Mouse (Mus musculus) liver, embryonic 14.5 days (tissue): ENCODE measurements around the gene Slc9a2. TPM values are rescaled to one million over a fixed set of nuclear protein-coding genes. Genes with fewer than 3 reads are reported as not detected.

ENCODE experiments used
- ATAC-seq: fragments of 200-750 bp; cut with Nextera tagmentation; 2 replicates; pipeline ENCODE4 v1.8.0; 2017; ENCODE audit warnings: moderate number of reproducible peaks, mild to moderate bottlenecking, moderate library complexity; ENCODE audit not compliant: insufficient read depth
- DNase-seq, 3 experiments: peaks; one replicate each; pipeline ENCODE4 v3.0.0-alpha.2; 2012 to 2013; ENCODE audit warnings: low read depth in 3 of 3, low spot score in 3 of 3
- H3K27ac ChIP-seq: fragments of 300-500 bp; sonication (generic); 2 replicates; pipeline ENCODE4 v1.5.1; 2014; ENCODE audit warnings: moderate library complexity, mild to moderate bottlenecking, control low read depth, inconsistent platforms
- H3K27me3 ChIP-seq: fragments of 300-500 bp; sonication (generic); 2 replicates; pipeline ENCODE4 v1.6.1; 2014; ENCODE audit warnings: mild to moderate bottlenecking, low read length, moderate library complexity; ENCODE audit not compliant: control insufficient read depth, insufficient read depth
- H3K36me3 ChIP-seq: fragments of 300-500 bp; sonication (generic); replicated peaks from 2 replicates; pipeline ENCODE4 v1.6.1; 2014; ENCODE audit warnings: low read depth; ENCODE audit not compliant: control insufficient read depth, insufficient read depth
- H3K4me1 ChIP-seq, 2 experiments: fragments of 200-500 bp in 1 of 2; fragments of 300-500 bp in 1 of 2; sonication (generic) in 1 of 2; replicated peaks; 2 replicates each; pipeline ENCODE4 v1.6.1; 2012 to 2014; ENCODE audit warnings: antibody characterized with exemption in 1 of 2, inconsistent platforms in 1 of 2, low read length in 1 of 2; ENCODE audit not compliant: control insufficient read depth in 2 of 2, insufficient read depth in 2 of 2
- H3K4me2 ChIP-seq: fragments of 300-500 bp; sonication (generic); 2 replicates; pipeline ENCODE4 v1.6.1; 2014; ENCODE audit warnings: low read depth, mild to moderate bottlenecking, control low read depth, moderate library complexity
- H3K4me3 ChIP-seq, 2 experiments: fragments of 200-500 bp in 1 of 2; fragments of 300-500 bp in 1 of 2; sonication (generic) in 1 of 2; 2 replicates each; pipeline ENCODE4 v1.5.1; 2012 to 2014; ENCODE audit warnings: low read depth in 2 of 2, low read length in 2 of 2, mild to moderate bottlenecking in 2 of 2, control low read depth in 1 of 2, inconsistent platforms in 1 of 2, moderate library complexity in 1 of 2; ENCODE audit not compliant: insufficient read depth in 1 of 2
- H3K9ac ChIP-seq: fragments of 300-500 bp; sonication (generic); replicated peaks from 2 replicates; pipeline ENCODE4 v1.6.1; 2014; ENCODE audit warnings: mild to moderate bottlenecking, control low read depth, moderate library complexity
- H3K9me3 ChIP-seq: fragments of 300-500 bp; sonication (generic); 2 replicates; pipeline ENCODE4 v1.6.1; 2016; ENCODE audit warnings: low read length, mixed read lengths; ENCODE audit not compliant: control insufficient read depth
- CTCF ChIP-seq: IDR thresholded peaks from 2 replicates; pipeline ENCODE4 v1.5.1; 2016; ENCODE audit warnings: antibody characterized with exemption, low read depth, control low read depth
- EP300 ChIP-seq: IDR thresholded peaks from 2 replicates; pipeline ENCODE4 v1.6.1; 2016; ENCODE audit warnings: antibody characterized with exemption, low read depth
- WGBS: fragments of 180-500 bp; shearing (Covaris S2); extraction: QIAGEN DNeasy Blood & Tissue Kit; methylation state at CpG from one replicate; pipeline ENCODE4 v1.1.7; 2014; ENCODE audit not compliant: insufficient replicate concordance; 5-methylcytosine and 5-hydroxymethylcytosine counted together
- polyA plus RNA-seq, 2 experiments: library from polyadenylated mRNA; depleted of rRNA in 1 of 2; stranded (reverse) in 1 of 2; unstranded in 1 of 2; fragments of >200 nt; fragmentation: Nextera tagmentation in 1 of 2; extraction: Ambion mirVana in 1 of 2; gene quantifications; 2 replicates each; pipeline versions ENCODE4 v1.2.1 to v1.2.3; 2012 to 2014

The Slc9a2 gene
- polyA plus RNA-seq, 2 experiments: 0.01 TPM; not detected in 1

DNA sequence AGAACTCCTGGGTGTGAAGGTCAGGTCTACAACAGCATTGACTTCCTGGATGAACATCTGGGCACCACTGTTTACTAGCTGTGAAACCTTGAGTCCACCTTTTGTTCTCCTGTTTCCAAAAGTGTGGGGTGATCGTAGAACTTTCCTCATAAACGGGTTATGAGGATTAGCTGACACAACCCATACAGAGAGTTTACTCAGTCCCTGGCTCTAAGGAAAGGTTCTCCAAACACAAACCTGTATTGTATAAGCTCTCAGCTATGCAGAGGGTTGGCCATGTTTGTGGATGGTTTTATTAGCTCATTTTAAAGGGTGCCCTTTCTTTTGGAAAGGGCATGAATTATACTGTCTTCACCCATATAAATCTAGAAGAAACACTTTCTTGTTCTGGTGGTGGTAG, 60.4 kb downstream of the Slc9a2 start:
- DNase-seq: no peak
- no peaks in the 10 kb centered on the region for H3K36me3 ChIP-seq
- H3K9me3 ChIP-seq: no peaks in the 10 kb centered on the region
- no peak overlapping the region for H3K9ac ChIP-seq
- ATAC-seq: no peak
- whole genome bisulfite sequencing: 60% methylated on average over 2 of the region's 2 CpGs
- H3K4me1 ChIP-seq: no peaks in the 10 kb centered on the region
- H3K27me3 ChIP-seq: no peaks in the 10 kb centered on the region
- no peak overlapping the region for H3K4me2 ChIP-seq
- TF ChIP-seq EP300 (no peak), CTCF (no peak)
- no peak overlapping the region for H3K4me3 ChIP-seq
- no peak overlapping the region for H3K27ac ChIP-seq

DNA sequence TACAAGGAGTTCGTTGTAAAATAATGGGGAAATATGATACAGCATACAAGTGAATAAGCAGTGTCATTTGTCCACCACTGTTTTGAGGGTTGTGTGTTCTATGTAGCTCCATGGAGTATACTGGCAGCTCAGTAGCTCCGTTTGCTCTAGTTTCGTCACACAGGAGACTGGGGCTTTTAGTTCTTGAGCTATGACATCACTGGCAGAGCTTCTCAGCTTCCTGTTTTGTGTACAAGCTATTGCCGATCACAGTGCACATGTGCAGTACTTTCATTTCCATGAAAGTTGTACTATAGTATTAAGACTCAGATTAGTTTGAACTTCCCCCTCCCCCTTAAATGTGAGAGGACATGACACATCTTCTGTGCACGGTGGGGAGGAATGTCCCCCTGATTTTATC, 65.7 kb downstream of the Slc9a2 start:
- Histone ChIP-seq H3K27me3 (no peaks in the 10 kb centered on the region), H3K4me1 (no peaks in the 10 kb centered on the region), H3K4me3 (no peak overlapping the region), H3K27ac (no peak overlapping the region), H3K4me2 (no peak overlapping the region), H3K9me3 (no peaks in the 10 kb centered on the region), H3K36me3 (no peaks in the 10 kb centered on the region), H3K9ac (no peak overlapping the region)
- ATAC-seq (no peak), DNase-seq (no peak)
- TF ChIP-seq CTCF (no peak), EP300 (no peak)
- WGBS: 47% methylated on average over 5 of the region's 5 CpGs

DNA sequence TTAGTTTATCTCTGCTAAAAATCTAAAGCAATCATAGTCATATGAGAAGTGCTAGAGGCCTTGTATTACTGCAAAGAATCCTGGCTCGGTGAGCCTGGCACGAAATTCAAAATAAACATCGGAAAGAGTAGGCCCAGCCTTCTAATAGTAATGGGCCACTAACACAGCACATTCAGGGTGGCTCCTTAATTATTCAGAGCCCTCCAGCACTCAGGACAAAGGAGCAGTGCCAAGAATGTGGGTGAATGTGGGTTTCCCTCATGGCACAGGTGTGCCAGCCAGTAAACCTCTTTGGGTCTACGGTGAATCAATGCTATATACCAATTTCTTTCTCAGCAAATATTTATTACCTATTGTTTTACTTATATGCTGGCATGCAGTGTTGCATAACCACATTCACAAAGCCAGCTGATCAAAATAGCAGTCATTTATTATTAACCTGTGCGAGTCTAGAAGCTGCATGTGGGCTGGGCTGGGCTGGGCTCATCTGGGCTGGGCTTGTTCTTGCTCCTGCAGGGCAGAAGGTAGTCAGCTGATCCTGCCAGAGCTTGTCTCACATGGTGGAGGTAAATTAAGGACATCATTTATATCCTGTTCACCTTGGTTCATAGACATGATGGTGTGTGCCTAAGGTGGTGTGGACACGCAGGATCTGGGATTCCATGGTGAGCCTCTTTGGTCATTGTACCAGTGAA, 79.5 kb downstream of the Slc9a2 start:
- no peak for TF ChIP-seq EP300
- TF ChIP-seq CTCF: no peak
- Histone ChIP-seq H3K4me2 (no peak overlapping the region), H3K9me3 (no peaks in the 10 kb centered on the region), H3K36me3 (no peaks in the 10 kb centered on the region), H3K9ac (no peak overlapping the region), H3K4me3 (no peak overlapping the region), H3K27ac (no peak overlapping the region), H3K27me3 (no peaks in the 10 kb centered on the region), H3K4me1 (no peaks in the 10 kb centered on the region)
- ATAC-seq (no peak), DNase-seq (no peak)
- 72% methylated on average over 6 of the region's 6 CpGs for WGBS

DNA sequence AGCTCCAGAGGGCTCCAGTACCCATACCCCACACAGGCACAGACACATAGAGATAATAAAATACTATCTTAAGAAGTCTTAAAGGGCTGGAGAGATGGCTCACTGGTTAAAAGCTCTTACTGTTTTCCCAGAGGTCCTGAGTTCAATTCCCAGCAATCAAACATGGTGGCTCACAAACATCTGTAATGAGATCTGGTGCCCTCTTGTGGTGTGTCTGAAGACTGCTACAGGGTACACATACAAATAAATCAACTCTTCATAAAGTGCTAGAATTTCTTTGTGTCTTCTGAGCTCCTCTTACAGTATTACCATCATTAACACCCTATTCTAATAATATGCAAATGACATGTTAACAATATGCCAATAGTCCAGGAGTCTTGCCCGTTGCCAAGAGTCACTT, 83.7 kb downstream of the Slc9a2 start:
- no peaks in the 10 kb centered on the region for H3K9me3 ChIP-seq
- H3K27ac ChIP-seq: no peak overlapping the region
- H3K9ac ChIP-seq: no peak overlapping the region
- H3K4me3 ChIP-seq: no peak overlapping the region
- WGBS: 81% methylated on average over 1 of the region's 1 CpGs
- TF ChIP-seq EP300 (no peak), CTCF (no peak)
- DNase-seq (no peak), ATAC-seq (no peak)
- no peak overlapping the region for H3K4me2 ChIP-seq
- H3K4me1 ChIP-seq: no peaks in the 10 kb centered on the region
- H3K36me3 ChIP-seq: no peaks in the 10 kb centered on the region
- no peaks in the 10 kb centered on the region for H3K27me3 ChIP-seq

DNA sequence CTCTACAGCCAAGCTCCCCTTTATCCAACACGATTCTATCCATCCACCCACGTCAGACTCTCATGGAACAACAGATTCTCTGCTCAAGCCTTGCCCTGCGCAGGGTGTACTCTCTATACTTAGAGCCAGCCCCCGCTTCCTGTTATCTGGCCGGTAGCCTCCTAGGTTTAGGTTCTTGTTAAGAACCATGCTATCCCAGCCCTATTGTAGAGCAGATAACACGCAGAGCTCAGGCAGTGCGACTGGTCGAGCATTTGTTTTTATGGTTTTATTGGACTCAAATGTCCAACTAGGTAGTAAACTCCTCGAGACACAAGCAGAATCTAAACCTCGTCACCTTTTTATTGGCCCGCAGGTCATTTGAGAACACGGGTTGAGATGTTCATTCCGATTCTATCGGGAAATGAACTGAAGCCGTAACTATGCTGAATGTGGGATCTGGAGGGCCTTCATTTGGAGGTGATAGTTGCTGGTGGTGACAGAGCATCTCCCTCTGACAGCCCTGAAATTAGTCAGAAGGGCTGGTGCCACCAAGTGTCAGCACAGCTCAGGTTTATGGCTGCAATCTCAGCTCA, 84.4 kb downstream of the Slc9a2 start:
- H3K9ac ChIP-seq: no peak overlapping the region
- no peak overlapping the region for H3K27ac ChIP-seq
- no peak for TF ChIP-seq EP300
- no peak for TF ChIP-seq CTCF
- no peaks in the 10 kb centered on the region for H3K4me1 ChIP-seq
- H3K4me3 ChIP-seq: no peak overlapping the region
- WGBS: 58% methylated on average over 15 of the region's 15 CpGs
- no peak for DNase-seq
- H3K4me2 ChIP-seq: no peak overlapping the region
- no peak for ATAC-seq
- no peaks in the 10 kb centered on the region for H3K9me3 ChIP-seq
- no peaks in the 10 kb centered on the region for H3K27me3 ChIP-seq
- H3K36me3 ChIP-seq: no peaks in the 10 kb centered on the region
